Mouse (Mus musculus): Measurements from ENCODE around the gene Svep1.

GRCm38 (mm10) chr4:58077950-58078349 lies 128.7 kb downstream of the Svep1 start:
- TF ChIP-seq CTCF (IDR thresholded peaks at IDR 0.05; ENCODE audit: control insufficient read depth, insufficient read depth, insufficient replicate concordance, low read depth, low read length) (no peak), POLR2A (IDR thresholded peaks at IDR 0.05; ENCODE audit: control insufficient read depth, low read depth, low read length) (no peak)

All from testis, adult 2 months (tissue).